Mouse (Mus musculus) NIH3T3 (cell line): ENCODE results near the gene 1700029F12Rik.

ENCODE experiments used
- DNase-seq: peaks from one replicate; pipeline ENCODE4 v3.0.0-alpha.2; 2012; ENCODE audit warnings: low read depth

The 1700029F12Rik gene

GRCm38 (mm10) chr13:97021906-97022305, 12.3 kb downstream of the 1700029F12Rik start:
- DNase-seq = peak; percentile 13

GRCm38 (mm10) chr13:97020122-97020521, 14.0 kb downstream of the 1700029F12Rik start:
- DNase-seq = peak; percentile 11

GRCm38 (mm10) chr13:97017711-97018110, 16.5 kb downstream of the 1700029F12Rik start:
- DNase-seq = no peak

- peak; percentile 33 for DNase-seq
These were observed 19.8 kb downstream of the 1700029F12Rik start for GRCm38 (mm10) chr13:97014366-97014765.

GRCm38 (mm10) chr13:97008266-97009153, 25.7 kb downstream of the 1700029F12Rik start:
- DNase-seq = peak; percentile 78

GRCm38 (mm10) chr13:97007501-97008265, 26.5 kb downstream of the 1700029F12Rik start:
- peak; percentile 82 for DNase-seq

- DNase-seq = no peak
These were observed 27.4 kb downstream of the 1700029F12Rik start for GRCm38 (mm10) chr13:97006784-97007183.

GRCm38 (mm10) chr13:96997080-96997479, 37.1 kb downstream of the 1700029F12Rik start:
- DNase-seq = no peak

- DNase-seq = no peak
These were observed 38.9 kb downstream of the 1700029F12Rik start for GRCm38 (mm10) chr13:96995243-96995642.

- DNase-seq = no peak
These were observed 40.7 kb downstream of the 1700029F12Rik start for GRCm38 (mm10) chr13:96993291-96993989.

- peak; percentile 38 for DNase-seq
These were observed 43.4 kb downstream of the 1700029F12Rik start for GRCm38 (mm10) chr13:96990561-96991265.

GRCm38 (mm10) chr13:96990045-96990444, 44.1 kb downstream of the 1700029F12Rik start:
- no peak for DNase-seq

- DNase-seq = no peak
These were observed 45.0 kb downstream of the 1700029F12Rik start for GRCm38 (mm10) chr13:96989129-96989528.

GRCm38 (mm10) chr13:96985599-96986275, 48.4 kb downstream of the 1700029F12Rik start:
- DNase-seq = no peak

- no peak for DNase-seq
These were observed 49.5 kb downstream of the 1700029F12Rik start for GRCm38 (mm10) chr13:96984688-96985087.

- no peak for DNase-seq
These were observed 50.7 kb downstream of the 1700029F12Rik start for GRCm38 (mm10) chr13:96983251-96984126.

- no peak for DNase-seq
These were observed 53.6 kb downstream of the 1700029F12Rik start for GRCm38 (mm10) chr13:96980561-96980960.

GRCm38 (mm10) chr13:96976986-96977595, 57.1 kb downstream of the 1700029F12Rik start:
- peak; percentile 65 for DNase-seq

GRCm38 (mm10) chr13:96973318-96973717, 60.8 kb downstream of the 1700029F12Rik start:
- DNase-seq = peak; percentile 76
